ENCODE assay signal across 10 mouse cellular contexts in the genomic region with DNA sequence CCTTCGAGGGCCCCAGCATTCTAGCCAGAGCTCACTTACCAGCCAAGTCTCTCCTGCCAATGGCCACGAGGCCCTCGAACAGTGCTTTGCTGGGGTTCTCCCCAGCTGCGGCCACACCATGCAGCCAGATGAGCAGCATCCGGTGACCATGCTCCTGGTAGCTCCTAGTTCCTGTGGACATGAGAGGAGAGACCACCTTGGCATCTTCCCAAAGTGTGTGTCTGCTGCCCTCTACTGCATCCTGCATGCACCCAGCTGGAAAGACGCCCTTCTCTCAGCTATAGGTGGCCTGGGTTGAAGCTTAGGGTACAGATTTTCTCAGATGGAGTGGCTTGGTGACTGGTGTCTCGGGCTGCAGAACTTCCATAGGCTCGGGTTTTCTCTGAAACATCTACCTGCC. TPM values are rescaled to one million over a fixed set of nuclear protein-coding genes. Genes with fewer than 3 reads are reported as not detected.
DNase-seq lines count a peak whose midpoint lies in the region; ATAC-seq and TF ChIP-seq lines count a peak whose summit lies in the region.
"Had no signal": no experiment of that assay in that cellular context is flagged by ENCODE, and none has a peak within 500 bp of the region (broad histone marks: within the 10 kb centered on the region; RNA-seq: fewer than 3 reads in every experiment).

No protein-coding gene starts in this region.

- no peaks in the 10 kb centered on the region for H3K27me3 ChIP-seq in lung, embryonic 14.5 days (ENCODE audit: insufficient read depth, low read length)
- no peaks in the 10 kb centered on the region for H3K27me3 ChIP-seq in neural tube, embryonic 11.5 days (ENCODE audit: control insufficient read depth, insufficient read depth, low read length)

- H3K9ac ChIP-seq in lung, embryonic 14.5 days, result no peak overlapping the region
- no peak overlapping the region for H3K9ac ChIP-seq in neural tube, embryonic 11.5 days (ENCODE audit: low read length)

- H3K27ac ChIP-seq in gastrocnemius, adult 2 months, result no peak overlapping the region
- no peak overlapping the region for H3K27ac ChIP-seq in lung, embryonic 14.5 days (ENCODE audit: low read depth)
- no peak overlapping the region for H3K27ac ChIP-seq in neural tube, embryonic 11.5 days (ENCODE audit: low read depth, low read length)

- no peak for DNase-seq in gastrocnemius, adult 2 months
- no peak for DNase-seq in gastrocnemius, postnatal 25 days
- peak; percentile 87 for DNase-seq in lung, embryonic 14.5 days
- no peak for DNase-seq in lung, adult 18-20 months
- peak; percentile 45 for DNase-seq in embryo, embryonic 9.5 days (ENCODE audit: extremely low spot score)
- peak; percentile 29 for DNase-seq in neural tube, embryonic 11.5 days (ENCODE audit: low spot score)
- no peak for DNase-seq in B cell, adult 2 months
- DNase-seq in left cerebral cortex, adult 9 months (ENCODE audit: low spot score in 2 of 2), result no peak

- no peak overlapping the region for H3K4me3 ChIP-seq in gastrocnemius, adult 2 months
- no peak overlapping the region for H3K4me3 ChIP-seq in lung, embryonic 14.5 days (ENCODE audit: low read depth, low read length)
- H3K4me3 ChIP-seq in neural tube, embryonic 11.5 days (ENCODE audit: low read depth, low read length), result no peak overlapping the region

- H3K4me1 ChIP-seq in lung, embryonic 14.5 days (ENCODE audit: insufficient read depth), result 0 out of 2 replicates have a peak, but pooled peaks cover 8% of the 10 kb centered on the region
- no peaks in the 10 kb centered on the region for H3K4me1 ChIP-seq in neural tube, embryonic 11.5 days (ENCODE audit: control insufficient read depth, insufficient read depth, low read length)

- H3K9me3 ChIP-seq in lung, embryonic 14.5 days (ENCODE audit: low read depth, low read length), result no peaks in the 10 kb centered on the region
- no peaks in the 10 kb centered on the region for H3K9me3 ChIP-seq in neural tube, embryonic 11.5 days (ENCODE audit: control insufficient read depth, low read length)

- peak; percentile 6; the same call in 1 of the 2 replicates for TF ChIP-seq CTCF in gastrocnemius, adult 2 months (IDR thresholded peaks at IDR 0.05)
- peak; percentile 78 for TF ChIP-seq CTCF in lung, embryonic 14.5 days (IDR thresholded peaks at IDR 0.05; ENCODE audit: low read depth)

- H3K4me2 ChIP-seq in lung, embryonic 14.5 days, result no peak overlapping the region
- H3K4me2 ChIP-seq in neural tube, embryonic 11.5 days (ENCODE audit: low read depth), result no peak overlapping the region

- no peaks in the 10 kb centered on the region for H3K36me3 ChIP-seq in lung, embryonic 14.5 days (ENCODE audit: insufficient read depth)
- H3K36me3 ChIP-seq in neural tube, embryonic 11.5 days (ENCODE audit: control insufficient read depth, insufficient read depth, low read length), result no peaks in the 10 kb centered on the region

- peak; percentile 73 for ATAC-seq in lung, embryonic 14.5 days (ENCODE audit: insufficient read depth)
- no peak for ATAC-seq in neural tube, embryonic 11.5 days (ENCODE audit: insufficient read depth, low FRiP score, low TSS enrichment)

- WGBS in lung, embryonic 14.5 days, result 34% methylated on average over 8 of the region's 8 CpGs
- WGBS in neural tube, embryonic 11.5 days, result 59% methylated on average over 8 of the region's 8 CpGs

- intact Hi-C loops in gastrocnemius, adult 2 months (cut with DNase I), result no loop called here

RNA-seq across cellular contexts. Expression of a gene that starts 17.8 kb away (rescaled TPM):
- not detected for total RNA-seq in gastrocnemius, adult 2 months (2021)
- not detected for total RNA-seq in gastrocnemius, postnatal 25 days (2021)
- 0.12 TPM in 1 of 2 replicates, not detected in the other for polyA plus RNA-seq in lung, embryonic 14.5 days (2014; fragmentation: Nextera tagmentation; extraction: Ambion mirVana)
- 0.21 TPM in 1 of 2 replicates, not detected in the other for polyA plus RNA-seq in neural tube, embryonic 11.5 days (2014; fragmentation: Nextera tagmentation; extraction: Ambion mirVana)
- total RNA-seq: megakaryocyte-erythroid progenitor cell, adult 5-6 weeks had no signal
- polyA plus RNA-seq: small intestine, adult 2 months had no signal

RNA-seq across cellular contexts. Expression of a gene that starts 41.4 kb away (rescaled TPM):
- total RNA-seq in gastrocnemius, adult 2 months (2021), result 1 to 10 TPM; 6.1 to 6.6 TPM
- 10 to 100 TPM in 1 of 2 experiments, 1 to 10 TPM in 1; 6.4 to 10.8 TPM for total RNA-seq in gastrocnemius, postnatal 25 days (2021)
- polyA plus RNA-seq in lung, embryonic 14.5 days (2014; fragmentation: Nextera tagmentation; extraction: Ambion mirVana), result 92.8 and 107 TPM in 2 replicates
- 131 and 142 TPM in 2 replicates for polyA plus RNA-seq in neural tube, embryonic 11.5 days (2014; fragmentation: Nextera tagmentation; extraction: Ambion mirVana)

Comparison
In these comparisons a context has a peak if more than half of its experiments do, and no peak if none do; other contexts are left out.
1. DNase-seq: peak in lung, embryonic 14.5 days (single experiment), embryo, embryonic 9.5 days (single experiment) and neural tube, embryonic 11.5 days (single experiment); none in gastrocnemius, adult 2 months (single experiment), gastrocnemius, postnatal 25 days (single experiment), lung, adult 18-20 months (0 of 2), B cell, adult 2 months (0 of 2) and left cerebral cortex, adult 9 months (0 of 2).